Comparison of ENCODE assay signal across 16 mouse cellular contexts in the genomic region with DNA sequence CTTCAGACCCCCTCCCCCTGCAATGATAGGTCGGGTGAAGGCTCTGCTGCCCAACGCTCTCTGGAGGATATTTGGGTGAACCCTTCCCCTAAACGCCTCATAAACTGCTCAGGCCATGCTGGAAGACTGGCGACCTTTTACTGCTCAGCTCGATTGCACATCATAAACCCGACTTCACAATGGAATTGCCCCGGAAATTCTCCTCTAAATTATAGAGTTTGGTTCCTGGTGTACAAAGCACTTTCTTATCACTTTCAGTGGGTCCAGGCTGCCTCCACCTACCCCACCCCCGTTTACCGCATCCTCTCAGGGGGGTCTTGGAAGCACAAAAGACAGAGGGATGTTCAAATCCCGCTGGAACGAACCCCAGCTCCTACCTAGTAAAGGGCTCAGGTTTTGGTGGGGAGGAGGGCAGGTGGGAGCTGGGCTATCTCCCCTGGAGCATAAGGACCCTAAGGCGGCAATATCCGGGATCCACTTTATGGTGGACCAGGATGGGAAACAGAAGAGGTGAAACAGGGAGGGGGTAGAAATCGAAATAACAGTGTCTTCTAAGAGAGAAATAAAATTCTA. TPM values are rescaled to one million over a fixed set of nuclear protein-coding genes. Genes with fewer than 3 reads are reported as not detected.
DNase-seq lines count a peak whose midpoint lies in the region; ATAC-seq lines count a peak whose summit lies in the region.
"Had no signal": no experiment of that assay in that cellular context is flagged by ENCODE, and none has a peak within 500 bp of the region (broad histone marks: within the 10 kb centered on the region; RNA-seq: fewer than 3 reads in every experiment).

No protein-coding gene starts in this region.

- peak; percentile 48 for DNase-seq in kidney, adult 11 months
- no peak for DNase-seq in kidney, postnatal 14 days
- peak; percentile 7 for DNase-seq in naive thymus-derived CD4-positive, alpha-beta T cell, adult 2 months (ENCODE audit: low read depth)
- no peak for DNase-seq in cerebellum, adult 11 months
- no peak for DNase-seq in hindbrain, embryonic 10.5 days (ENCODE audit: low spot score)
- DNase-seq: cerebellum, adult 11-12 months; heart, adult 18-20 months; thymus, postnatal 14 days had no signal

- peak overlapping the region; percentile 77 for H3K4me2 ChIP-seq in intestine, embryonic 15.5 days (replicated peaks)
- peak overlapping the region; percentile 81 for H3K4me2 ChIP-seq in kidney, embryonic 16.5 days (replicated peaks; ENCODE audit: low read depth, low read length)
- H3K4me2 ChIP-seq in midbrain, embryonic 15.5 days, result no peak overlapping the region
- H3K4me2 ChIP-seq: liver, embryonic 15.5 days had no signal

- peaks cover 18% of the 10 kb centered on the region for H3K4me1 ChIP-seq in intestine, embryonic 15.5 days (replicated peaks)
- peaks cover 55% of the 10 kb centered on the region for H3K4me1 ChIP-seq in kidney, embryonic 16.5 days (ENCODE audit: insufficient read depth, low read length)
- H3K4me1 ChIP-seq in midbrain, embryonic 15.5 days, result peaks cover 17% of the 10 kb centered on the region
- peaks cover 22% of the 10 kb centered on the region for H3K4me1 ChIP-seq in hindbrain, embryonic 10.5 days (replicated peaks)

- H3K9ac ChIP-seq in intestine, embryonic 15.5 days, result no peak overlapping the region
- peak overlapping the region; percentile 95 for H3K9ac ChIP-seq in kidney, embryonic 16.5 days (replicated peaks; ENCODE audit: low read length)
- H3K9ac ChIP-seq in midbrain, embryonic 15.5 days, result no peak overlapping the region
- H3K9ac ChIP-seq: liver, embryonic 15.5 days had no signal

- no peak overlapping the region for H3K27ac ChIP-seq in intestine, embryonic 15.5 days
- H3K27ac ChIP-seq in kidney, embryonic 16.5 days (ENCODE audit: low read length), result peak overlapping the region; percentile 97
- H3K27ac ChIP-seq in midbrain, embryonic 15.5 days, result no peak overlapping the region
- H3K27ac ChIP-seq in hindbrain, embryonic 10.5 days, result no peak overlapping the region
- H3K27ac ChIP-seq: liver, embryonic 15.5 days; macrophage had no signal

- peaks cover 89% of the 10 kb centered on the region for H3K27me3 ChIP-seq in intestine, embryonic 15.5 days (replicated peaks)
- H3K27me3 ChIP-seq in kidney, embryonic 16.5 days (ENCODE audit: insufficient read depth, low read length), result no peaks in the 10 kb centered on the region
- peaks cover 98% of the 10 kb centered on the region for H3K27me3 ChIP-seq in midbrain, embryonic 15.5 days (replicated peaks)
- H3K27me3 ChIP-seq in hindbrain, embryonic 10.5 days (ENCODE audit: insufficient read depth, poor library complexity, severe bottlenecking), result peaks cover 100% of the 10 kb centered on the region

- WGBS in intestine, embryonic 15.5 days, result 40% methylated on average over 14 of the region's 14 CpGs
- WGBS in kidney, embryonic 16.5 days, result 14% methylated on average over 14 of the region's 14 CpGs
- 7% methylated on average over 14 of the region's 14 CpGs for WGBS in midbrain, embryonic 15.5 days
- 11% methylated on average over 14 of the region's 14 CpGs for WGBS in hindbrain, embryonic 10.5 days

- H3K4me3 ChIP-seq in intestine, embryonic 15.5 days (replicated peaks), result peak overlapping the region; percentile 42; the same call in 1 of the 2 replicates
- peak overlapping the region; percentile 71 for H3K4me3 ChIP-seq in kidney, embryonic 16.5 days (ENCODE audit: low read length)
- no peak overlapping the region for H3K4me3 ChIP-seq in midbrain, embryonic 15.5 days
- no peak overlapping the region for H3K4me3 ChIP-seq in hindbrain, embryonic 10.5 days
- H3K4me3 ChIP-seq: erythroblast, embryonic 14.5 days; liver, embryonic 15.5 days had no signal

- H3K9me3 ChIP-seq in intestine, embryonic 15.5 days, result no peaks in the 10 kb centered on the region
- no peaks in the 10 kb centered on the region for H3K9me3 ChIP-seq in kidney, embryonic 16.5 days (ENCODE audit: low read length)
- no peaks in the 10 kb centered on the region for H3K9me3 ChIP-seq in midbrain, embryonic 15.5 days
- H3K9me3 ChIP-seq in hindbrain, embryonic 10.5 days, result no peaks in the 10 kb centered on the region
- H3K9me3 ChIP-seq: liver, embryonic 15.5 days had no signal

- H3K36me3 ChIP-seq in intestine, embryonic 15.5 days, result no peaks in the 10 kb centered on the region
- H3K36me3 ChIP-seq in kidney, embryonic 16.5 days (ENCODE audit: insufficient read depth, low read length), result 0 out of 2 replicates have a peak, but pooled peaks cover 2% of the 10 kb centered on the region
- H3K36me3 ChIP-seq in midbrain, embryonic 15.5 days (replicated peaks), result no peaks in the 10 kb centered on the region
- no peaks in the 10 kb centered on the region for H3K36me3 ChIP-seq in hindbrain, embryonic 10.5 days
- H3K36me3 ChIP-seq: G1E; liver, embryonic 15.5 days had no signal

- no peak for ATAC-seq in intestine, embryonic 15.5 days
- ATAC-seq in kidney, embryonic 16.5 days (ENCODE audit: low FRiP score, low TSS enrichment), result no peak
- no peak for ATAC-seq in midbrain, embryonic 15.5 days (replicated peaks)

RNA-seq across cellular contexts. Expression of a gene that starts 2.9 kb away (rescaled TPM):
- polyA plus RNA-seq in intestine, embryonic 15.5 days (2015; fragmentation: Nextera tagmentation; extraction: Ambion mirVana), result 7.5 and 9.4 TPM in 2 replicates
- 25.7 and 27.5 TPM in 2 replicates for polyA plus RNA-seq in kidney, embryonic 16.5 days (2015; fragmentation: Nextera tagmentation; extraction: Ambion mirVana)
- polyA plus RNA-seq in midbrain, embryonic 15.5 days (2015; fragmentation: Nextera tagmentation; extraction: Ambion mirVana), result not detected in 2 replicates
- not detected in 2 replicates for polyA plus RNA-seq in hindbrain, embryonic 10.5 days (2016; fragmentation: Nextera tagmentation; extraction: Ambion mirVana)

RNA-seq across cellular contexts. Expression of a gene that starts 5.6 kb away (rescaled TPM):
- not detected in 2 replicates for polyA plus RNA-seq in intestine, embryonic 15.5 days (2015; fragmentation: Nextera tagmentation; extraction: Ambion mirVana)
- not detected in 2 replicates for polyA plus RNA-seq in kidney, embryonic 16.5 days (2015; fragmentation: Nextera tagmentation; extraction: Ambion mirVana)
- polyA plus RNA-seq in midbrain, embryonic 15.5 days (2015; fragmentation: Nextera tagmentation; extraction: Ambion mirVana), result not detected in 2 replicates
- not detected in 2 replicates for polyA plus RNA-seq in hindbrain, embryonic 10.5 days (2016; fragmentation: Nextera tagmentation; extraction: Ambion mirVana)
- polyA plus RNA-seq: erythroblast, embryonic 14.5 days; G1E; liver, embryonic 15.5 days; macrophage; spleen, adult 2 months had no signal

RNA-seq across cellular contexts. Expression of a gene that starts 5.6 kb away (rescaled TPM):
- 5.8 and 6.2 TPM in 2 replicates for polyA plus RNA-seq in intestine, embryonic 15.5 days (2015; fragmentation: Nextera tagmentation; extraction: Ambion mirVana)
- 8.2 and 10.8 TPM in 2 replicates for polyA plus RNA-seq in kidney, embryonic 16.5 days (2015; fragmentation: Nextera tagmentation; extraction: Ambion mirVana)
- polyA plus RNA-seq in midbrain, embryonic 15.5 days (2015; fragmentation: Nextera tagmentation; extraction: Ambion mirVana), result not detected in 2 replicates
- 3.6 and 9.7 TPM in 2 replicates for polyA plus RNA-seq in hindbrain, embryonic 10.5 days (2016; fragmentation: Nextera tagmentation; extraction: Ambion mirVana)
- polyA plus RNA-seq: erythroblast, embryonic 14.5 days; G1E had no signal

RNA-seq across cellular contexts. Expression of a gene that starts 10.2 kb away (rescaled TPM):
- polyA plus RNA-seq in intestine, embryonic 15.5 days (2015; fragmentation: Nextera tagmentation; extraction: Ambion mirVana), result 2.2 and 2.3 TPM in 2 replicates
- 2.9 and 3.8 TPM in 2 replicates for polyA plus RNA-seq in kidney, embryonic 16.5 days (2015; fragmentation: Nextera tagmentation; extraction: Ambion mirVana)
- polyA plus RNA-seq in midbrain, embryonic 15.5 days (2015; fragmentation: Nextera tagmentation; extraction: Ambion mirVana), result not detected in 2 replicates
- not detected in 2 replicates for polyA plus RNA-seq in hindbrain, embryonic 10.5 days (2016; fragmentation: Nextera tagmentation; extraction: Ambion mirVana)
- polyA plus RNA-seq: erythroblast, embryonic 14.5 days; G1E; liver, embryonic 15.5 days; macrophage; spleen, adult 2 months had no signal

RNA-seq across cellular contexts. Expression of a gene that starts 12.2 kb away (rescaled TPM):
- polyA plus RNA-seq in intestine, embryonic 15.5 days (2015; fragmentation: Nextera tagmentation; extraction: Ambion mirVana), result 5.3 and 6.3 TPM in 2 replicates
- polyA plus RNA-seq in kidney, embryonic 16.5 days (2015; fragmentation: Nextera tagmentation; extraction: Ambion mirVana), result 56.6 and 56.8 TPM in 2 replicates
- not detected in 2 replicates for polyA plus RNA-seq in midbrain, embryonic 15.5 days (2015; fragmentation: Nextera tagmentation; extraction: Ambion mirVana)
- not detected in 2 replicates for polyA plus RNA-seq in hindbrain, embryonic 10.5 days (2016; fragmentation: Nextera tagmentation; extraction: Ambion mirVana)
- polyA plus RNA-seq: erythroblast, embryonic 14.5 days; G1E had no signal

Comparison
In these comparisons a context has a peak if more than half of its experiments do, and no peak if none do; other contexts are left out.
1. DNase-seq: peak in kidney, adult 11 months (single experiment) and naive thymus-derived CD4-positive, alpha-beta T cell, adult 2 months (single experiment); none in kidney, postnatal 14 days (single experiment), cerebellum, adult 11 months (single experiment) and hindbrain, embryonic 10.5 days (single experiment).
2. H3K4me3 ChIP-seq: peak in intestine, embryonic 15.5 days (single experiment) and kidney, embryonic 16.5 days (single experiment); none in midbrain, embryonic 15.5 days (single experiment) and hindbrain, embryonic 10.5 days (single experiment).